Mouse (Mus musculus) ES-E14 (cell line): ENCODE data around the gene Fam25c. TPM values are rescaled to one million over a fixed set of nuclear protein-coding genes. Genes with fewer than 3 reads are reported as not detected.
A peak's percentile ranks its signal among the peaks of the same experiment; 100 is the strongest.

Experiments
- DNase-seq: peaks from one replicate; pipeline ENCODE4 v3.0.0-alpha.2; 2013; ENCODE audit warnings: low read depth, low spot score
- H3K27ac ChIP-seq: 2 replicates; pipeline ENCODE4 v1.5.1; 2012; ENCODE audit warnings: low read depth, mild to moderate bottlenecking, low read length, moderate library complexity, mixed read lengths; ENCODE audit not compliant: poor library complexity, insufficient read depth, severe bottlenecking
- H3K36me3 ChIP-seq: 2 replicates; pipeline ENCODE4 v1.6.1; 2012; ENCODE audit warnings: mild to moderate bottlenecking, low read length, moderate library complexity, mixed read lengths; ENCODE audit not compliant: control insufficient read depth, poor library complexity, insufficient read depth, severe bottlenecking
- H3K4me1 ChIP-seq, 2 experiments: fragments of 150-350 bp in 1 of 2; sonication (generic) in 1 of 2; 2 replicates each; pipeline ENCODE4 v1.6.1; 2012; ENCODE audit warnings: low read length in 2 of 2, mild to moderate bottlenecking in 1 of 2, mixed read lengths in 1 of 2; ENCODE audit not compliant: control insufficient read depth in 2 of 2, insufficient read depth in 2 of 2, poor library complexity in 1 of 2
- H3K4me3 ChIP-seq, 2 experiments: fragments of 150-350 bp in 1 of 2; sonication (generic) in 1 of 2; 2 replicates each; pipeline ENCODE4 v1.5.1; 2012; ENCODE audit warnings: low read length in 2 of 2, low read depth in 1 of 2, mild to moderate bottlenecking in 1 of 2, mixed read lengths in 1 of 2; ENCODE audit not compliant: insufficient read depth in 1 of 2, poor library complexity in 1 of 2, severe bottlenecking in 1 of 2
- H3K9ac ChIP-seq: 2 replicates; pipeline ENCODE4 v1.6.1; 2012; ENCODE audit warnings: low read depth, mild to moderate bottlenecking, low read length, mixed read lengths; ENCODE audit not compliant: poor library complexity, insufficient read depth, severe bottlenecking
- H3K9me3 ChIP-seq: fragments of 150-350 bp; sonication (generic); 2 replicates; pipeline ENCODE4 v1.6.1; 2012; ENCODE audit warnings: low read depth, mild to moderate bottlenecking, low read length; ENCODE audit not compliant: control insufficient read depth, insufficient read depth
- CHD2 ChIP-seq: IDR thresholded peaks from 2 replicates; pipeline ENCODE4 v1.6.1; 2014; ENCODE audit warnings: mild to moderate bottlenecking, low read depth, low read length, inconsistent platforms
- HCFC1 ChIP-seq: IDR thresholded peaks from 2 replicates; pipeline ENCODE4 v1.6.1; 2012; ENCODE audit warnings: low read length, inconsistent platforms, borderline replicate concordance; ENCODE audit not compliant: insufficient read depth
- MAFK ChIP-seq: IDR thresholded peaks from 2 replicates; pipeline ENCODE4 v1.6.1; 2014; ENCODE audit warnings: mild to moderate bottlenecking, low read depth, low read length, inconsistent platforms; ENCODE audit not compliant: insufficient read depth
- ZC3H11A ChIP-seq: IDR thresholded peaks from 2 replicates; pipeline ENCODE4 v1.6.1; 2012; ENCODE audit warnings: low read depth, mild to moderate bottlenecking, inconsistent platforms, low read length, borderline replicate concordance
- ZNF384 ChIP-seq: IDR thresholded peaks from 2 replicates; pipeline ENCODE4 v1.6.1; 2012; ENCODE audit warnings: low read depth, low read length, inconsistent platforms
- in situ Hi-C, 2 experiments: fragments of 600-800 bp; cut with MboI; formaldehyde crosslinking; loops; one replicate each; pipeline ENCODE4 v1.15.1; 2025; ENCODE audit warnings: low sequenced_read_pairs in 2 of 2, inconsistent platforms in 1 of 2; ENCODE audit not compliant: unreplicated experiment in 2 of 2
- total RNA-seq: library from RNA; depleted of rRNA; stranded (reverse); fragments of 300-350 nt; gene quantifications from 2 replicates; pipeline ENCODE4 v1.2.3, GENCODE M21; 2012

Gene Fam25c
- total RNA-seq, 1 experiment: 145 TPM

GRCm38 (mm10) chr14:34330657-34331158 lies 24.5 kb downstream of the Fam25c start:
- H3K27ac ChIP-seq: no peak overlapping the region
- H3K36me3 ChIP-seq: peaks cover 38% of the 10 kb centered on the region
- no peaks in the 10 kb centered on the region for H3K9me3 ChIP-seq
- H3K4me3 ChIP-seq: no peak overlapping the region
- in situ Hi-C loops: loop anchor here in 1 of 2 experiments (25.0 kb wide), 1 partner anchor 407 kb away; no protein-coding TSS in a partner anchor
- TF ChIP-seq HCFC1: no peak
- no peak for TF ChIP-seq ZNF384
- TF ChIP-seq ZC3H11A: no peak
- no peak for TF ChIP-seq MAFK
- no peak for TF ChIP-seq CHD2
- H3K4me1 ChIP-seq: no peaks in the 10 kb centered on the region
- DNase-seq: no peak
- no peak overlapping the region for H3K9ac ChIP-seq

GRCm38 (mm10) chr14:34327618-34328017 lies 27.6 kb downstream of the Fam25c start:
- H3K4me3 ChIP-seq: no peak overlapping the region
- TF ChIP-seq MAFK (no peak), CHD2 (no peak), ZNF384 (no peak), HCFC1 (no peak), ZC3H11A (no peak)
- H3K9me3 ChIP-seq: no peaks in the 10 kb centered on the region
- H3K36me3 ChIP-seq: peaks cover 38% of the 10 kb centered on the region
- no peak for DNase-seq
- H3K9ac ChIP-seq: no peak overlapping the region
- H3K27ac ChIP-seq: no peak overlapping the region
- in situ Hi-C loops: loop anchor here in 1 of 2 experiments (25.0 kb wide), 1 partner anchor 410 kb away; no protein-coding TSS in a partner anchor
- peaks cover 2 to 6% of the 10 kb centered on the region in 2 experiments; a peak in 1 of 4 replicates for H3K4me1 ChIP-seq

DNA sequence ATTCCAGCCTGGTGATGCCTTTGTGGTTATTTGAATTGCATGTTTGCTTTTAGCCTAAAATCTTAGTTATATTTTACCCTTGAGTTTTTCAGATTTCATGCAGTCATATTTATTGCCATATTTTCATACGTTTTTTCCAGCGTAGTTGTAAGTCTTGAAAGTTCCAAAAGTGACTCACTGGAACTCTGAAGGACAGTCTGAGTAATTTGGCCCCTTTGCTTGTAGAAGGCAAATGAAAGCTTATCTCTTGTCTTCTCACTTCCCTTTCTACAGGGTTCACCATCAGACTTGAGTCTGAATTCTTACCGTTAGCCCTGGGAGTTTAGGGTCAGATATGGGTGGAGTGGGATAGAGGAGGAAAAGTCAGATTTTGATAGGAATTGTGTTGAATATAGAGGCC lies 28.6 kb downstream of the Fam25c start:
- no peak overlapping the region for H3K27ac ChIP-seq
- peaks cover 2 to 6% of the 10 kb centered on the region in 2 experiments; a peak in 1 of 4 replicates for H3K4me1 ChIP-seq
- in situ Hi-C loops: loop anchor here in 1 of 2 experiments (25.0 kb wide), 1 partner anchor 411 kb away; no protein-coding TSS in a partner anchor
- H3K4me3 ChIP-seq: no peak overlapping the region
- DNase-seq: no peak
- no peak for TF ChIP-seq CHD2
- no peak for TF ChIP-seq HCFC1
- TF ChIP-seq MAFK: no peak
- no peak for TF ChIP-seq ZNF384
- TF ChIP-seq ZC3H11A: no peak
- peaks cover 34% of the 10 kb centered on the region for H3K36me3 ChIP-seq
- no peak overlapping the region for H3K9ac ChIP-seq
- no peaks in the 10 kb centered on the region for H3K9me3 ChIP-seq

DNA sequence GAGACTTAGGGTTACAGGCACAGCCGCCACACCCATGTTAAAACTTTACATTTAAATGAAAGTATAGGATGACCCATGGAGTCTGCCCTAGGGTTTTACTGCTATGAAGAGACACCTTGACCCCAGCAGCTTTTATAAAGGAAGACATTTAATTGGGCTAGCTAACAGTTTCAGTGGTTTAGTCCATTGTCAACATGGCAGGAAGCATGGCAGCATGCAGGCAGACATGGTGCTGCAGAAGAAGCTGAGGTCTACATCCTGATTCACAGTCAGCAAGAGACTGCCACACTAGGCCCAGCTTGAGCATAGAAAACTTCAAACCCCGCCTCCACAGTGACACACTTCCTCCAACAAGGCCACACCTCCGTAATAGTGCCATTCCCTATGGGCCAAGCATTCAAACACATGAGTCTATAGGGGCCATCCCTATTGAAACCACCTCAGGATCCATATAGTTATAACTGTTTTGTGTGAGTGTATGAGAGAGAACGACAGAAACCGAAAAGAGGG lies 31.6 kb downstream of the Fam25c start:
- Histone ChIP-seq H3K4me3 (no peak overlapping the region), H3K36me3 (peaks cover 32% of the 10 kb centered on the region), H3K9ac (no peak overlapping the region), H3K4me1 (peaks cover 2 to 7% of the 10 kb centered on the region in 2 experiments; a peak in 1 of 4 replicates), H3K9me3 (no peaks in the 10 kb centered on the region), H3K27ac (peak overlapping the region; percentile 80)
- TF ChIP-seq HCFC1 (no peak), ZNF384 (no peak), MAFK (no peak)
- in situ Hi-C loops: no loop called here
- no peak for DNase-seq
